Mouse (Mus musculus) gastrocnemius, postnatal 4 days (tissue): ENCODE measurements around the gene Filip1. TPM values are rescaled to one million over a fixed set of nuclear protein-coding genes. Genes with fewer than 3 reads are reported as not detected.

Experiments
- DNase-seq, 2 experiments: peaks; one replicate each; pipeline ENCODE4 v3.0.0; 2021 to 2022; ENCODE audit warnings: low spot score in 2 of 2, mixed read lengths in 2 of 2
- total RNA-seq, 2 experiments: library from RNA; stranded (reverse); gene quantifications; 2 replicates each; pipeline ENCODE4 v1.2.3; 2021

Gene Filip1
- total RNA-seq, 2 experiments from 2014 or later: 75.3 to 94.0 TPM

GRCm38 (mm10) chr9:79918325-79919117, 94.1 kb downstream of the Filip1 start:
- DNase-seq: no peak

GRCm38 (mm10) chr9:79914276-79914675, 98.4 kb downstream of the Filip1 start:
- no peak for DNase-seq

GRCm38 (mm10) chr9:79912971-79913370, 99.7 kb downstream of the Filip1 start:
- no peak for DNase-seq

- no peak for DNase-seq
Observed at GRCm38 (mm10) chr9:79910166-79910565, 102.5 kb downstream of the Filip1 start.

- no peak for DNase-seq
Observed at GRCm38 (mm10) chr9:79898815-79899214, 113.8 kb downstream of the Filip1 start.

- DNase-seq: no peak
Observed at GRCm38 (mm10) chr9:79894665-79895064, 118.0 kb downstream of the Filip1 start.

GRCm38 (mm10) chr9:79893841-79894612, 118.6 kb downstream of the Filip1 start:
- no peak for DNase-seq

GRCm38 (mm10) chr9:79892183-79892582, 120.5 kb downstream of the Filip1 start:
- no peak for DNase-seq

- no peak for DNase-seq
Observed at GRCm38 (mm10) chr9:79890488-79890887, 122.2 kb downstream of the Filip1 start.

GRCm38 (mm10) chr9:79889132-79889531, 123.5 kb downstream of the Filip1 start:
- DNase-seq: no peak

- no peak for DNase-seq
Observed at GRCm38 (mm10) chr9:79885244-79886210, 127.1 kb downstream of the Filip1 start.

GRCm38 (mm10) chr9:79883139-79883538, 129.5 kb downstream of the Filip1 start:
- no peak for DNase-seq

GRCm38 (mm10) chr9:79880031-79880430, 132.6 kb downstream of the Filip1 start:
- DNase-seq: no peak

- DNase-seq: peak; percentile 26 to 42
Observed at GRCm38 (mm10) chr9:79875522-79876131, 137.0 kb downstream of the Filip1 start.

GRCm38 (mm10) chr9:79872598-79872997, 140.1 kb downstream of the Filip1 start:
- DNase-seq: no peak

GRCm38 (mm10) chr9:79869512-79869911, 143.1 kb downstream of the Filip1 start:
- DNase-seq: no peak

GRCm38 (mm10) chr9:79865998-79866397, 146.7 kb downstream of the Filip1 start:
- DNase-seq: no peak

- no peak for DNase-seq
Observed at GRCm38 (mm10) chr9:79862544-79862943, 150.1 kb downstream of the Filip1 start.

- DNase-seq: no peak
Observed at GRCm38 (mm10) chr9:79847099-79847498, 165.6 kb downstream of the Filip1 start.

GRCm38 (mm10) chr9:79842615-79843014, 170.0 kb downstream of the Filip1 start:
- DNase-seq: no peak

GRCm38 (mm10) chr9:79842028-79842427, 170.6 kb downstream of the Filip1 start:
- no peak for DNase-seq
